Mouse (Mus musculus): ENCODE measurements at regions not wholly inside any gene's neighbourhood (a gene's known extent, or its start where the extent isn't known, plus 50 kb on each side); places are given as distances from the start of the nearest gene placed in this dataset.

DNA sequence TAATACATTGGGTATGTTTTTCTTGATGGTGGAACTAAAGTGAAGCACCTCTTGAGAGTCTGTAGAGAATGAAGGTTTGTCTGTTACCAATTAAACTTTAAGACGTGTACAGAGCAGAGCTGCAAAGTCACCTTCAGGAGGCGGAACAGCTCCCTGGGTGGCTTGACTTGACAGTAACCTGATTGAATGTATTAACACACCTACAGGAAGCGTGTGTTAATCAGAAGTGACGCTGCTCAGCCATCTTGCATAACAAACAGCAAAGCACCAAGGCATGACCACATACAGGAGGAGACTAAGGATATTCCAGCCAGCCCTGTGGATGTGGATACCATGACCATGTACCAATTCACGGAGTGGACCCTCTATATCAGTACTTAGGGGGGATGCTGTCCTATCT, 249.0 kb upstream of the Nxpe4 start:
- TF ChIP-seq CTCF (IDR thresholded peaks at IDR 0.05; ENCODE audit: borderline replicate concordance, insufficient read depth, low read depth, low read length): no peak
- no peak for TF ChIP-seq POLR2A (IDR thresholded peaks at IDR 0.05; ENCODE audit: borderline replicate concordance, insufficient read depth, low read length)

Measured in cerebellum, adult 2 months (tissue).